Mouse (Mus musculus) liver (tissue): ENCODE data around the gene Ephb4.
A peak's percentile ranks its signal among the peaks of the same experiment; 100 is the strongest.

ENCODE experiments used
- DNase-seq: peaks from one replicate; pipeline ENCODE4 v3.0.0-alpha.2; 2020; ENCODE audit warnings: mixed read lengths

The Ephb4 gene

GRCm38 (mm10) chr5:137374521-137375080 is 24.7 kb downstream of the Ephb4 start:
- no peak for DNase-seq

DNA sequence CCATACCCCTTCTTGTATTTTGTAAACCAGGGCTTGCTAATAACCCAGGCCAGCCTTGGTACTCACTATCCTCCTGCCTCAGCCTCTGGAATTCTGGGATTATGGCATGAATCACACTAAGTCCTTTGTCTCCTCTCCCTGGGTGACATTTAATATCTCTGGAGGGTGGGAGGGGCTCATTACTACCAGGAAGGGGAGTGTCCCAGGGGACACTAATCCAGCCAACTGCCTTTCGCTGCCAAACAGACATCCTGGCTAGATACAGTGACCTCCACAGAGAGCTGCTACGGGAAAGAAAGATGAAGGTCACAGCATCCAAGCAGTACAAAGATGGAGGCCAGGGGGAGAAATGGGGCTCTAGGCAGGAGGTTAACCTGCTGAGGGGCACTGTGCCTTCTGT is 25.7 kb downstream of the Ephb4 start:
- DNase-seq: no peak

DNA sequence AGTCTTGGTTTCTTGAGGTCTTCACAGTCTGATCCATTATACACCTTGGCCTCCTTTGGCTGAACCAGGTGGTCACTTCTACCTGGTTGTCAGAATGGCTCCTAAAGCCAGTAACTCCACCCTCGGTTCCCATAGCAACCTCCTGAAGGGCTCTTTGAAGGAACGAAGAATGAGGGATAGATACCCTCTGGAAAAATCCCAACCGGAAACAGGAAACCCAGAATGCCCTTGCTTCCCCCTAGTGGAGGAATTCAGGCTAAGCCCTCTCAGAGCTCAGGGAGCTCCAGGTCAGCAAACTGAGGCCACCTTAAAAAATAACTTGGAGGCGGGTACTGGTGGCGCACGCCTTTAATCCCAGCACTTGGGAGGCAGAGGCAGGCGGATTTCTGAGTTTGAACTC is 26.3 kb downstream of the Ephb4 start:
- no peak for DNase-seq

- no peak for DNase-seq
These were observed 26.8 kb downstream of the Ephb4 start for GRCm38 (mm10) chr5:137376722-137377121.

GRCm38 (mm10) chr5:137377176-137377575 is 27.3 kb downstream of the Ephb4 start:
- no peak for DNase-seq

DNA sequence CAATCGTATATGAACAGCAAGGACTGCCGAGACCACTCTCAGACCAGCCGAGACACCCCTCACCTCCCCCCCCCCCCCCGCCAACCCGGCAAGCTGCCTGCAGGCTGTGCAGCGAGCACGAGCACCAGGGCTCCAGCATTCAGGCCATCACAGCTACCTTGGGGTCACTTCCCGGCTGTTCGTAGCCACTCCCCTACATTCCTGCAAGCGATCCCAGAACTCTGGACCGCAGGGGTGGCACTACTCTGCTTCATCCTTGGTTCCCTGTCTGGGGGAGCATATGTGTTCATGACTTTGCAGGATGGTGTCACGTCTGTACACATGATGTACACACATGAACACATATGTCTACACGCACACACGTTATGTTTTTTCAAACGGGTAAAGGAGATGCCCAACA is 27.7 kb downstream of the Ephb4 start:
- DNase-seq: no peak

GRCm38 (mm10) chr5:137381152-137381551 is 31.2 kb downstream of the Ephb4 start:
- DNase-seq: peak; percentile 70

DNA sequence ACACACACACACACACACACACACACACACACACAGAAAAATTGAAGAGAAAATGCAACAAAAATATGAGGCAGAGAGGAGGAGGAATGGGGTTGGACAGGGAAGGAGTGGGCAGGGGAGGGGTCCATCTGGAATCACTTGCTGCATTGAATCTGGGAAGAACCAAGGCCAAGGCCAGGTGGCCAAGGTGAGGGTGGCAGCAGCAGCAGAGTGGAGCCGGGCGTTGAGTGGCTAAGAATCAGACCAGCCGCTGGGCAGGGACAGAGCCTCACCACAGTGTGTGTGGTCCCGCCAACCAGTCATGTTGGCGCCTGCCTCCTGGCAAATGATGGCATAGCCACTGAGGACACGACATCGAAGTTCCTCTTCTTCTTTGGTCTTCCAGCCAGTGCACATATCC is 33.5 kb downstream of the Ephb4 start:
- DNase-seq: no peak

- no peak for DNase-seq
These were observed 36.8 kb downstream of the Ephb4 start for GRCm38 (mm10) chr5:137386712-137387111.

DNA sequence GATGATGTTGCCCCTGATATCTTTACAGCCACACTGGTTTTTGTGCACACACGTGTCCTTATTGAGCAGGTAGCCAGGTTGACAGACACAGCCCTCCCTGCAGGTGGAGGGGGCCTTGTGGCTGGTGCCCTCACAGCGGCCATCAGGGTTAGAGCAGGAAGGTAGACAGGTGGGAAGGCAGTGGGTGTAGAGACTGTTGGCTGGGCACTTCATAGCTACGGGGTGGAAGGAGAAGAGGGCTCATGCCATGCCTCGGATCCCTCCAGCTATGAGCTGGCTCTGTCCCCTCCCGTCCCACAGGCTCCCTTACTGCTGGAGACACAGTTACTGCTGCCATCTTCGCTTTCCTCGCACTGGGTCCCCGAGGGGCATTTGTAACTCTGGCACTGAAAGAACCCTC is 41.7 kb downstream of the Ephb4 start:
- DNase-seq: no peak

DNA sequence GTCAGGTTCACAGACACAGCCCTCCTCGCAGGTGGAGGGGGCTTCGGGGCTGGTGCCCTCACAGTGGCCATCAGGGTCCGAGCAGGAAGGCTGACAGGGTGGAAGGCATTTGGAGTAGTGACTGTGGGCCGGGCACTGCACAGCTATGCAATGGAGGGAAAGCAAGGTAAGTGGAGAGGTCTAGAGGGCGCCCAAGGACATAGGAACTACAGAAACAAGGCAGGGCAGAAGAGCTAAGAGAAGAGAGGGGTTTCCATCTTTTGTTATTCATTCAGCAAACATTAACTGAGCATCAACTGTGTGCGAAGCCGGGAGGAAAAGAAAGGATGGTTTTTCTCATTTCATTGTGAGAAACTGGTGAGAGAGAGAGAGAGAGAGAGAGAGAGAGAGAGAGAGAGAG is 44.5 kb downstream of the Ephb4 start:
- no peak for DNase-seq

DNA sequence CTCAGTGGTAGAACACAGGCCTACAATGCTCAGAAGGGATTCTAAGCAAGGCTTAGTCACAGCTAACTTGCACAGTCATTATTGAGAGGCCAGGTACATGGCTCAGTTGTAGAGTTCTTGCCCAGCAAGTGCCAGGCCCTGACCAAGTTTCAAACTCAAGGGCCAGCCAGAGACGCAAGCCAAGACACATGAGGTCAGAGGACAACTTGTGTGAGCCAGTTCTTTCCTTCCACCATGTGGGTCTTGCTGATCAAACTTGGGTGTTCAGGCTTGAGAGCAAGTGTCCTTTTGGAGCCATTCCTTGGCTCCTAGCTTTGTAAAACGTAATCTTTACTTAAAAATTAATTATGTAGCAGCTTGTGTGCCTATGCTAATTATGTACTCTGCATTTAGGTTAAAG is 54.2 kb downstream of the Ephb4 start:
- DNase-seq: no peak

GRCm38 (mm10) chr5:137409451-137409850 is 59.5 kb downstream of the Ephb4 start:
- DNase-seq: no peak

- no peak for DNase-seq
These were observed 60.2 kb downstream of the Ephb4 start for GRCm38 (mm10) chr5:137410066-137410465.

DNA sequence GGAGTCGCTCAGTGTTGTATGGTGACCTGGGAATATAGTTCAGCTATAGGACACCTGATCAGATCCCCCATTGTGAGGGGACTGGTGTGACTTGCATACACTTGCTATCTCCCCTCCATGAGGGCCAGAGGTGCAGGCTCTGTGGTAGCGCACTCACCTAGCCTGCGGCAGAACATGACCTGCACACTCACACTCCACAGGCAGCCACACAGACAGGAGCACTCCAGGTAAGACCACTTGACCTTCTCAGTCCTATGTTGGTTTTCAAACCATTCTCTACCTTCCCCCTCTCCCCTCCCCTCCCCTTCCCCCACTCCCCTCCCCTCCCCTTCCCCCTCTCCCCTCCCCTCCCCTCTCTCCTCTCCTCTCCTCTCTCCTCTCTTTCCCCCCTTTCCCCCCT is 60.6 kb downstream of the Ephb4 start:
- no peak for DNase-seq

DNA sequence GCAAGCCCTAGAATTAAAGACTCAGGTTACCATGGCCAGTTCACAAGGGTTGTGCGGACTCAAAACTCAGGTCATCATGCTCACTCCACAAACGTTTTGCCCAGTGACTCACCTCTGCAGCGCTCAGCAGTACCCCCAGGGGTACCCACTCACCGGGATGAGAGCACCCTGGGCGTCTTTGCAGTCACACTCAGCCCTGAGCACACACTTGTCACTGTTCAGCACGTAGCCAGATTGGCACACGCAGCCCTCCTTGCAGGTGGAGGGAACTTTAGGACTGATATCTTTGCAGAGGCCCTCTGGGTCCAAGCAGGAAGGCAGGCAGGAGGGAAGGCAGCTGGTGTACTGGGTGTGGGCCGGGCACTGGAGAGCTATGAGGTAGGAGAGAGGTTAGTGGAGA is 61.3 kb downstream of the Ephb4 start:
- DNase-seq: no peak

GRCm38 (mm10) chr5:137414253-137414652 is 64.3 kb downstream of the Ephb4 start:
- DNase-seq: no peak

DNA sequence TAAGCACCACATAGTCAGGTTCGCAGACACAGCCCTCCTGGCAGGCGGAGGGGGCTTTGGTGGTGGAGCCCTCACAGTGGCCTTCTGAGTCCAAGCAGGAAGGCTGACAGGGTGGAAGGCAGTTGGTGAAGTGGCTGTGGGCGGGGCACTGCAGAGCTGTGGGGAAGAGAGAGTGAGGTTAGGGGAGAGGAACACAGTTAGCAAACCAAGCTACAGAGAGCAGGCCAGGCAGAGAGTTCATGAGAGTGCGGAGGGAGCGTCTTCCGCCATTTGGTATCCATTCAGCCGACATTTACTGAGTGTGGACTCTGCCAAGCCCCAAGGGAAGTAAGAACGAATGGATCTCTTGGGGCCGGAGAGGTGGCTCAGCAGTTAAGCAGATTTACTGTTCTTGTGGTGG is 69.2 kb downstream of the Ephb4 start:
- no peak for DNase-seq

- DNase-seq: no peak
These were observed 69.9 kb downstream of the Ephb4 start for GRCm38 (mm10) chr5:137419841-137420240.

- no peak for DNase-seq
These were observed 75.7 kb downstream of the Ephb4 start for GRCm38 (mm10) chr5:137425648-137426047.
